Mouse (Mus musculus) MEL (cell line): ENCODE results near the gene Kif5c.

Source experiments
- CTCF ChIP-seq, 3 experiments: IDR thresholded peaks in 2 of 3; conservative IDR thresholded peaks in 1 of 3; 2 replicates each; pipeline ENCODE4 v1.5.1; 2011 to 2012; ENCODE audit warnings: low read length in 3 of 3, low read depth in 2 of 3, mild to moderate bottlenecking in 2 of 3, improper control_type of control experiment in 1 of 3, inconsistent platforms in 1 of 3, mixed read lengths in 1 of 3, moderate library complexity in 1 of 3; ENCODE audit not compliant: control insufficient read depth in 1 of 3, insufficient read depth in 1 of 3, poor library complexity in 1 of 3, severe bottlenecking in 1 of 3
- E2F4 ChIP-seq: IDR thresholded peaks from 2 replicates; pipeline ENCODE4 v1.6.1; 2011; ENCODE audit warnings: low read depth, low read length, improper control_type of control experiment, borderline replicate concordance
- GABPA ChIP-seq: IDR thresholded peaks from 2 replicates; pipeline ENCODE4 v1.6.1; 2012; ENCODE audit warnings: low read depth, mild to moderate bottlenecking, inconsistent platforms, low read length, improper control_type of control experiment, moderate library complexity
- HCFC1 ChIP-seq: IDR thresholded peaks from 2 replicates; pipeline ENCODE4 v1.6.1; 2012; ENCODE audit warnings: low read depth, mild to moderate bottlenecking, inconsistent platforms, low read length, improper control_type of control experiment, moderate library complexity
- ZC3H11A ChIP-seq: IDR thresholded peaks from 2 replicates; pipeline ENCODE4 v1.6.1; 2012; ENCODE audit warnings: low read depth, mild to moderate bottlenecking, inconsistent platforms, low read length, improper control_type of control experiment

DNA sequence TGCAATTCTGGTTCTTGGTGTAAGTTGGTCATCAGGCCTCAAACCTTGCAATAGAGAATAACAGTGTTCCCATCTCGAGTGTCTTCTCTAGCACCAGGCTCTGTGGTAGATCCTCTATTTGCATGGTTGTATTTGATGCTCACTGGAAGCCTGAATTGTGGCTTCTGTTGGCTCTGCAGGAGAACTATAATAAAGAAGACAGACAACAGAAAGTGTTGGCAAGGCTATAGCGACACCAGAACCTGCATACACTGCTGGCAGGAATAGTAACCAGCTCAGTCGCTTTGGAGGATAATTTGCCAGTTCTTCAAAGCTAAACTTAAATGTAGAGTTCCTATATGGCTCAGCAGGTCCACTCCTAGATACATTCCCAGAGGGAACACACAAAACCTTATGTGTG lies 38.6 kb downstream of the Kif5c start:
- no peak for TF ChIP-seq HCFC1
- no peak for TF ChIP-seq ZC3H11A
- TF ChIP-seq E2F4, result no peak
- no peak for TF ChIP-seq GABPA
- TF ChIP-seq CTCF (IDR thresholded peaks at IDR 0.05 in 2 of 3, conservative IDR thresholded peaks at IDR 0.05 in 1 of 3; ENCODE audit: control insufficient read depth in 1 of 3, insufficient read depth in 1 of 3, low read depth in 2 of 3, low read length in 3 of 3, poor library complexity in 1 of 3, severe bottlenecking in 1 of 3), result no peak
